Mouse (Mus musculus) midbrain, embryonic 11.5 days (tissue): ENCODE measurements around the gene Arl14. TPM values are rescaled to one million over a fixed set of nuclear protein-coding genes. Genes with fewer than 3 reads are reported as not detected.
A peak's percentile ranks its signal among the peaks of the same experiment; 100 is the strongest.
"Not testable (repeated sequence)": the region's sequence is repeated elsewhere in the genome, so short reads cannot be mapped to it uniquely, and the experiment has no call there.

Experiments
- ATAC-seq: fragments of 200-750 bp; cut with Nextera tagmentation; 2 replicates; pipeline ENCODE4 v1.8.0; 2017; ENCODE audit warnings: moderate TSS enrichment, moderate library complexity; ENCODE audit not compliant: low FRiP score
- DNase-seq: peaks from one replicate; pipeline ENCODE4 v3.0.0; 2015; ENCODE audit warnings: low spot score; ENCODE audit errors: missing footprints
- H3K27ac ChIP-seq: fragments of 300-500 bp; sonication (generic); 2 replicates; pipeline ENCODE4 v1.5.1; 2014; ENCODE audit warnings: low read depth, low read length
- H3K27me3 ChIP-seq: fragments of 300-500 bp; sonication (generic); 2 replicates; pipeline ENCODE4 v1.6.1; 2014; ENCODE audit warnings: mild to moderate bottlenecking, low read length, moderate library complexity, mixed read lengths; ENCODE audit not compliant: control insufficient read depth, insufficient read depth
- H3K36me3 ChIP-seq: fragments of 300-500 bp; sonication (generic); 2 replicates; pipeline ENCODE4 v1.6.1; 2014; ENCODE audit warnings: mild to moderate bottlenecking, low read length, moderate library complexity, mixed read lengths; ENCODE audit not compliant: control insufficient read depth, insufficient read depth
- H3K4me1 ChIP-seq: fragments of 300-500 bp; sonication (generic); 2 replicates; pipeline ENCODE4 v1.6.1; 2014; ENCODE audit warnings: low read length; ENCODE audit not compliant: control insufficient read depth, insufficient read depth
- H3K4me2 ChIP-seq: fragments of 300-500 bp; sonication (generic); 2 replicates; pipeline ENCODE4 v1.6.1; 2014; ENCODE audit warnings: mild to moderate bottlenecking, moderate library complexity
- H3K4me3 ChIP-seq: fragments of 300-500 bp; sonication (generic); 2 replicates; pipeline ENCODE4 v1.5.1; 2014; ENCODE audit warnings: low read depth, low read length
- H3K9ac ChIP-seq: fragments of 300-500 bp; sonication (generic); 2 replicates; pipeline ENCODE4 v1.6.1; 2014; ENCODE audit warnings: low read length
- H3K9me3 ChIP-seq: fragments of 300-500 bp; sonication (generic); 2 replicates; pipeline ENCODE4 v1.6.1; 2016; ENCODE audit warnings: low read length; ENCODE audit not compliant: control insufficient read depth
- WGBS: fragments of 180-500 bp; shearing (Covaris S2); extraction: QIAGEN DNeasy Blood & Tissue Kit; methylation state at CpG from one replicate; pipeline ENCODE4 v1.1.7; 2014; 5-methylcytosine and 5-hydroxymethylcytosine counted together
- polyA plus RNA-seq: library from polyadenylated mRNA; unstranded; fragments of >200 nt; fragmentation: Nextera tagmentation; extraction: Ambion mirVana; gene quantifications from 2 replicates; pipeline ENCODE4 v1.2.1, GENCODE M21; 2014

Arl14 gene
- polyA plus RNA-seq, 1 experiment from 2014 or later: not detected

DNA sequence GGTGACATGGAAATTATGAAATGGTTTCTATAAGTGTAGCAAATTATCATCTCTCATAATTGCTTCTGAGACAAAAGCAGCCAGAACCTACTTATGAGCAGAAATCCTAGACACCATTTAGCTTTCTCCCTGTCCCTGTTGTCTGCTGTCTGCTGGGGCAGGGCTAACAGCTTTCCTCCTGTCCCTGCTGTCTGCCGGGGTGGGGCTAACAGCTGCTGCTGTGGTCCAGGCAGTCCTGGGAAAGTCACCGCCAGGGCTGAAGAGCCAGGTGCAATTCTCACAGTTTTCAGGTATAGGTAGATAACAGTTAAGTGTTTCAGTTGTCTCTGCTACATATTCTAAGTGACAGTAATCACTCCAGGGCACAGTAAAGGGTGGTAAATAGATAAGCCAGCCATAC is 4.3 kb downstream of the Arl14 start:
- Histone ChIP-seq H3K36me3 (no peaks in the 10 kb centered on the region), H3K9me3 (no peaks in the 10 kb centered on the region), H3K27ac (no peak overlapping the region), H3K9ac (no peak overlapping the region), H3K4me2 (no peak overlapping the region), H3K27me3 (no peaks in the 10 kb centered on the region), H3K4me1 (no peaks in the 10 kb centered on the region), H3K4me3 (no peak overlapping the region)
- no peak for ATAC-seq
- no peak for DNase-seq
- WGBS: 87% methylated on average over 2 of the region's 2 CpGs

DNA sequence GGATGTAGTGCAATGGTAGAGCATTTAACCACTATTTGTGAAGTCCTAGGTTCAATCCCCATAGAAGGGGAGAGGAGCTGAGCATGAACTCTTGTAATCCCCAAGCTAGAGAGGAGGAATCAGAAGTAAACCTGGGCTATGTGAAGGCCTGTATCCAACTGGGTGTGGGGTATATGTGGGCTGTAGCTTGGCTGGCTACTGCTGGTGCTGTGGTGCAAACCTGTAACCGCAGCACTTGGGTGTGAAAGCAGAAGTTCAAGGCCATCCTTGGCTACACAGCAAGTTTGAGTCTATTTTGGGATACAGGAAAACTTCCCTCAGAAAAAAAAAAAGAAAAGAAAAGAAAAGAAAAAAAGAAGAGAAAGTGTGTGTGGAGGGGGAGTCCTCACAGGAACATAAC is 5.8 kb downstream of the Arl14 start:
- no peak overlapping the region for H3K27ac ChIP-seq
- H3K4me1 ChIP-seq: no peaks in the 10 kb centered on the region
- no peak overlapping the region for H3K4me3 ChIP-seq
- no peak overlapping the region for H3K9ac ChIP-seq
- H3K27me3 ChIP-seq: no peaks in the 10 kb centered on the region
- WGBS: 97% methylated on average over 1 of the region's 1 CpGs
- no peak for DNase-seq
- no peak overlapping the region for H3K4me2 ChIP-seq
- no peaks in the 10 kb centered on the region for H3K9me3 ChIP-seq
- no peaks in the 10 kb centered on the region for H3K36me3 ChIP-seq
- ATAC-seq: no peak

DNA sequence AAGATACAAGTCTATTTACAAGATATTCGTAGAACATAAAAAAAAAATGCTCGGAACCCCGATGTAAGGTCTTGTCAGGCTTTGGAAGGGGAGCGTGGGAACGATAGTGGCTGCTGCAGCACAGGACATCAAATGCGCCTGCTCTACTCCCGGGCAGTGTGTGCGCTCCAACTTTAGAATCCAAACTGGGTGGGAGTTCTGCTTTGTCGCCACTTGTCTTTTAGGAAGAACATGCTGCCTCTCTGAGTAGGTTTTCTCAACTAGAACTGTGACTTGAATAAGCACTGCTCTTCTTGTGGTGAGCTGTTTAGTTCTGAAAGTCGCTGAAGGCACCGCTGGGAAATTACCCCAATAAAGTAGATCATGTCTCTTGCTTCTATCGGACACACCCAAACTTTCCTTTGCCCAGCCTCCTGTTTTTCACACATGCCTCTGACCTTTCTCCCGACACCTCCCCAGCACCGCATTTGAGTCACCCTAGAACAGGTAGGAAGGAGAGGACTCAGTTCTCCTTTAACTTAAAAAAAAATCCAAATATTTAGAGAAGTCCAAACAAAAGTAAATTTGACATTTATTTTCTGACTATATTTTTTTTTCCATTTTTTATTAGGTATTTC is 9.4 kb downstream of the Arl14 start:
- Histone ChIP-seq H3K27ac (no peak overlapping the region), H3K4me3 (no peak overlapping the region), H3K27me3 (no peaks in the 10 kb centered on the region), H3K9ac (no peak overlapping the region), H3K36me3 (no peaks in the 10 kb centered on the region), H3K4me1 (no peaks in the 10 kb centered on the region), H3K4me2 (no peak overlapping the region), H3K9me3 (no peaks in the 10 kb centered on the region)
- no peak for DNase-seq
- WGBS: 92% methylated on average over 14 of the region's 14 CpGs
- ATAC-seq: no peak

DNA sequence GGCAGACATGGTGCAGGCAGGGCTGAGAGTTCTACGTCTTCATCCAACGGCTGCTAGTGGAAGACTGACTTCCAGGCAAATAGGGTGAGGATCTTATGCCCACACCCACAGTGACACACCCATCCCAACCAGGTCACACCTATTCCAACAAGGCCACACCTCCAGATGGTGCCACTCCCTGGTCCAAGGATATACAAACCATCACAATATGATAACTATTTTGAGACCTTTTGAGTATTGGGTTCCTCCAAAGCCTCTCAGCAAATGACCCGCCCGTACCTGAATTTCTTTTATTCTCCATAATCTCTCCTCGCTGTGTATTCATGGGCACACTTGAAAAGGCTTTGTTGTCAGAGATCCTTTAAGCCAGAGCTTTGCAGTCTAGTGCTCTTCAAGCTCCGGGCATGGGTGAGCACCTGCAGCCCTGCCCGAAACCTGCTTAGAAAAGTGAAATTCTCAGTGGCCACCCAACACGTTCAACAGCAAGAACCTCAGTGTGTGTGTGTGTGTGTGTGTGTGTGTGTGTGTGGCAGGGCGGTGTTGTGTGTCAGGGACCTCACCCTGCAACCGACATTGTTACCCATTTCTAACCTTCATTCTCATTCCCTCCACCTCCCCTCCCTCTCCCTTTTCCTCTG is 11.5 kb downstream of the Arl14 start:
- not testable (repeated sequence) for H3K27ac ChIP-seq, H3K4me3 ChIP-seq, H3K4me2 ChIP-seq, H3K9ac ChIP-seq, H3K4me1 ChIP-seq, DNase-seq, H3K9me3 ChIP-seq, ATAC-seq, H3K36me3 ChIP-seq, H3K27me3 ChIP-seq
- 89% methylated on average over 10 of the region's 10 CpGs for WGBS

DNA sequence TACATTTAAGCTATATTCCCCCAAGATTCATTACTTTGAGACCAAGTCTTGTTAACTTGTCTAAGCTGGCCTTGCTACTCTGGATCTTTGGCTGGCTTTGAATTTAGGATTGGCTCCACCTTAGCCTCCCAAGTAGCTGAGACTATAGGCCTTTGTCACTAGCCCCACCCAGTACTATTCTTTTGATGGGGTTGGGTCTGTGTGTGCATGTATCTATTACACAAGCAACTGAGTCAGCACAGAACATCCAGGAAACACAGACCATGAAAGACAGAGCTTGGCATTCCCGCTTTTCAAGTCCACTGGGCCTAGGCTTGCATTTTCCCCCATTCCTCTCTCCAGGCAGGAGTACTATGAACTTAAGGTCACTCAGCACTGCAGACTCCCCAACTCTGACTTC is 12.3 kb downstream of the Arl14 start:
- Histone ChIP-seq H3K27ac (no peak overlapping the region), H3K27me3 (no peaks in the 10 kb centered on the region), H3K36me3 (no peaks in the 10 kb centered on the region), H3K9ac (no peak overlapping the region), H3K4me3 (no peak overlapping the region), H3K9me3 (no peaks in the 10 kb centered on the region), H3K4me2 (no peak overlapping the region), H3K4me1 (no peaks in the 10 kb centered on the region)
- ATAC-seq (no peak), DNase-seq (no peak)
- WGBS: 89% methylated on average over 1 of the region's 1 CpGs

DNA sequence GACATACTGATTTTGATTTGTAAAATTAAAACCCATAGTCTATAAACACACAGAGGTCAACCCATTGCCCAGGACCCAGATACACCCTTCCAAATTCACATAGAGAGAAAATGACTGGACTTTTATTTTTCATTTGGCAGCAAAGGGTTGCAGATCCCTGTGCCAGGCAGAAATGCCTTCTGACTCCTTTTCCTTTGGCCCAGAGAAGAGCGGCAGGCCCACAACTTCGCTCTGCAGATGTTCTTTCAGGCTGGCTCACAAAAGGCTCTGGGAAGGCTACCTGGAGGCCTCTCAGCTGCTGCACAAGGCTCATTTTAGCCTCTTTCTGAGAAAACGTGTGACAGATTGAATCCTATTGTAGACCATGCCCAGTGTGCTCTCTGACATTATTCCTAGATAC is 13.6 kb downstream of the Arl14 start:
- Histone ChIP-seq H3K9me3 (no peaks in the 10 kb centered on the region), H3K27ac (no peak overlapping the region), H3K4me1 (no peaks in the 10 kb centered on the region), H3K27me3 (no peaks in the 10 kb centered on the region), H3K36me3 (no peaks in the 10 kb centered on the region), H3K4me3 (no peak overlapping the region), H3K4me2 (no peak overlapping the region), H3K9ac (no peak overlapping the region)
- no peak for ATAC-seq
- 74% methylated on average over 3 of the region's 3 CpGs for WGBS
- DNase-seq: no peak

DNA sequence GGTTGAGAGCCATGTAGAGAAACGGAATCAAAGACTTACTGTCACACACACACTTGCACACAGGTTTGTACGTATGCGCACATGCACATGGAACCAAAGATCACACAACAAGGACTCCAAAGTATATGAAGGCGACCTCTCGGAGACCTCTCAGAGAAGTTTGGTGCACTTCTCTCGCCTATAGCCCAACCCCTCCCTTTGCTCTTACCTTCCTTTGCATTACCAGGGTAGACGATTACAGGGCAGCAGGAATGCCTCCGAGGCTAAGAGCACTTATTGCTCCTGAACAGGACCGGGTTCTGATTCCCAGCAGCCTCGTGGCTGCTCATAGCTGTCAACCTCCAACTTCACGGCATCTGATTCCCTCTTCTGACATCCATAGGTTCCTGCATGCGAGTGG is 14.3 kb downstream of the Arl14 start:
- Histone ChIP-seq H3K9ac (no peak overlapping the region), H3K4me2 (no peak overlapping the region), H3K4me1 (no peaks in the 10 kb centered on the region), H3K4me3 (no peak overlapping the region), H3K36me3 (no peaks in the 10 kb centered on the region), H3K9me3 (no peaks in the 10 kb centered on the region), H3K27ac (no peak overlapping the region), H3K27me3 (no peaks in the 10 kb centered on the region)
- DNase-seq (peak; percentile 75), ATAC-seq (no peak)
- WGBS: 86% methylated on average over 12 of the region's 12 CpGs

DNA sequence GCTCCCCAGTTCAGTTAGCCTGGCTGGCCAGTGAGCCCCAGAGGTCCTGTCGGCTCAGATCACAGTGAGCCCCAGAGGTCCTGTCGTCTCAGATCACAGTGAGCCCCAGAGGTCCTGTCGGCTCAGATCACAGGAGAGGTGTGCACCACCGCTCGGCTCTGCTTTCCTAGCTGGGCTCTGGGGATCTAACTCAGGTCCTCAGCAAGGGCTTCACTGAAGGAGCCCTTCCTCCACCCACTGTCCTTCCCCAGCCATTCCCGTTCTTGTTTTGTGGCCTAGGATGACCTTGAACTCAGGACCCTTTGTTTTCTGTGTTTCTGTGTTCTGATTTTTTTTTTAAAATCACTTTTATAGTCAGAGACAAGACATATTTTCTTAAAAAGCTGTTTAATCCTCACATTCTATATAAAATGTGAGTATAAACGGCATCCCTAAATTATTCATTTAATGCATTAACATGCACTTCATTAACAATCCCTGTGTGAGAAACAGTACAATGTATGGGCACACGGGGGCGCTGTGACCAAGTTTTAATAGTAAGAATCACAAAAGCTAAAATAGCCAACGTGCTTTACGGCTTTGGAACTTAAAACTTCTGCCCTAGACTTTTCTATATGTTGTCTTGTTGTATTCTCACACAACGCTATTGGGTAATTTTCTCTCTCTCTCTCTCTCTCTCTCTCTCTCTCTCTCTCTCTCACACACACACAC is 16.1 kb downstream of the Arl14 start:
- no peaks in the 10 kb centered on the region for H3K36me3 ChIP-seq
- no peak overlapping the region for H3K4me3 ChIP-seq
- no peaks in the 10 kb centered on the region for H3K4me1 ChIP-seq
- DNase-seq (peak; percentile 97), ATAC-seq (no peak)
- no peak overlapping the region for H3K4me2 ChIP-seq
- no peak overlapping the region for H3K27ac ChIP-seq
- no peak overlapping the region for H3K9ac ChIP-seq
- 45% methylated on average over 12 of the region's 12 CpGs for WGBS
- no peaks in the 10 kb centered on the region for H3K9me3 ChIP-seq
- H3K27me3 ChIP-seq: no peaks in the 10 kb centered on the region

DNA sequence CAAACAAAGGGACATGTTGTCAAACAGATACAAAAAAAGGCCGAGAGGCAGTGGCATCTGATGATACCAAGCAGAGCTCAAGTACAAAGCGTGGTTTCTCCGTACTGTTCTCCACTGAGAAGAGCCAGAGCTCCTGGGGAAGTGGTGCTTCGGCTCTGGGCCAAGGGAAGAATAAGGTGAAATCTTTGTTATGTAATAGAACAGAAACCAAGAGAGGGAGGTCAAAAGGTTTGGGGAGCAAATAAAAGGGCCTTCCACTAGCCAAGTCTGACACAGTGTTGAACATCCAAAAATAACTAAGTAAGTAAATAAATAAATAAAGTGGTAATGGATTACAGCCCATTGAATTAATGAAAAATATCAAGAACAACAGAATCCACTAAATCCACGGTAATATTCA is 17.0 kb downstream of the Arl14 start:
- H3K9me3 ChIP-seq: no peaks in the 10 kb centered on the region
- H3K36me3 ChIP-seq: no peaks in the 10 kb centered on the region
- no peak overlapping the region for H3K4me2 ChIP-seq
- 77% methylated on average over 5 of the region's 5 CpGs for WGBS
- no peaks in the 10 kb centered on the region for H3K27me3 ChIP-seq
- ATAC-seq (no peak), DNase-seq (no peak)
- no peak overlapping the region for H3K27ac ChIP-seq
- H3K4me3 ChIP-seq: no peak overlapping the region
- H3K9ac ChIP-seq: no peak overlapping the region
- no peaks in the 10 kb centered on the region for H3K4me1 ChIP-seq
